Mouse (Mus musculus) kidney, adult 2 months (tissue): ENCODE results near the gene Mtif3. TPM values are rescaled to one million over a fixed set of nuclear protein-coding genes. Genes with fewer than 3 reads are reported as not detected.

Experiments used
- DNase-seq: peaks from one replicate; pipeline ENCODE4 v3.0.0; 2021
- H3K27ac ChIP-seq: fragments of 200-500 bp; 2 replicates; pipeline ENCODE4 v1.5.1; 2012; ENCODE audit warnings: low read depth, low read length, control low read depth, inconsistent platforms; ENCODE audit not compliant: insufficient read depth
- H3K27me3 ChIP-seq: fragments of 200-500 bp; replicated peaks from 2 replicates; pipeline ENCODE4 v1.6.1; 2012; ENCODE audit warnings: mild to moderate bottlenecking, moderate library complexity, low read length, inconsistent platforms; ENCODE audit not compliant: control insufficient read depth, insufficient read depth
- H3K36me3 ChIP-seq: fragments of 200-500 bp; 2 replicates; pipeline ENCODE4 v1.6.1; 2012; ENCODE audit warnings: mild to moderate bottlenecking, moderate library complexity, low read length, inconsistent platforms; ENCODE audit not compliant: control insufficient read depth, insufficient read depth
- H3K4me1 ChIP-seq: fragments of 200-500 bp; 2 replicates; pipeline ENCODE4 v1.6.1; 2011; ENCODE audit warnings: low read length; ENCODE audit not compliant: control insufficient read depth, insufficient read depth
- H3K4me3 ChIP-seq: fragments of 200-500 bp; 2 replicates; pipeline ENCODE4 v1.5.1; 2011; ENCODE audit warnings: mild to moderate bottlenecking, low read depth, low read length, control low read depth; ENCODE audit not compliant: insufficient read depth
- CTCF ChIP-seq: fragments of 200-500 bp; conservative IDR thresholded peaks from 2 replicates; pipeline ENCODE4 v1.5.1; 2011; ENCODE audit warnings: low read depth, mild to moderate bottlenecking, control low read depth, low read length, moderate library complexity, mixed read lengths; ENCODE audit not compliant: insufficient read depth, insufficient read length
- POLR2A ChIP-seq: fragments of 200-500 bp; IDR thresholded peaks from one replicate; pipeline ENCODE4 v1.6.1; 2011; ENCODE audit warnings: low read depth, low read length, control low read depth
- WGBS: fragments of 180-500 bp; shearing (Covaris S2); methylation state at CpG from one replicate; pipeline ENCODE4 v1.1.7; 2018; 5-methylcytosine and 5-hydroxymethylcytosine counted together
- polyA plus RNA-seq: library from polyadenylated mRNA; depleted of rRNA; stranded (reverse); fragments of >200 nt; gene quantifications from 2 replicates; pipeline ENCODE4 v1.2.3, GENCODE M21; 2012

The Mtif3 gene
- polyA plus RNA-seq, 1 experiment = 27.7 TPM

GRCm38 (mm10) chr5:146993509-146993908, 29.9 kb upstream of the Mtif3 start:
- no peak overlapping the region for H3K4me3 ChIP-seq
- H3K27me3 ChIP-seq = no peaks in the 10 kb centered on the region
- H3K27ac ChIP-seq = no peak overlapping the region
- no peaks in the 10 kb centered on the region for H3K4me1 ChIP-seq
- peak; percentile 59 for DNase-seq
- no peaks in the 10 kb centered on the region for H3K36me3 ChIP-seq
- 58% methylated on average over 8 of the region's 8 CpGs for whole genome bisulfite sequencing
- TF ChIP-seq CTCF (no peak), POLR2A (no peak)

- H3K27ac ChIP-seq = no peak overlapping the region
- no peaks in the 10 kb centered on the region for H3K36me3 ChIP-seq
- H3K4me3 ChIP-seq = no peak overlapping the region
- no peaks in the 10 kb centered on the region for H3K27me3 ChIP-seq
- H3K4me1 ChIP-seq = no peaks in the 10 kb centered on the region
- TF ChIP-seq CTCF (no peak), POLR2A (no peak)
- WGBS = 50% methylated on average over 5 of the region's 5 CpGs
- no peak for DNase-seq
These were observed 25.5 kb upstream of the Mtif3 start for GRCm38 (mm10) chr5:146989051-146989450.

- H3K4me3 ChIP-seq = no peak overlapping the region
- TF ChIP-seq POLR2A (no peak), CTCF (no peak)
- no peaks in the 10 kb centered on the region for H3K27me3 ChIP-seq
- 87% methylated on average over 10 of the region's 10 CpGs for WGBS
- H3K27ac ChIP-seq = no peak overlapping the region
- no peaks in the 10 kb centered on the region for H3K36me3 ChIP-seq
- H3K4me1 ChIP-seq = no peaks in the 10 kb centered on the region
- no peak for DNase-seq
These were observed 24.0 kb upstream of the Mtif3 start for GRCm38 (mm10) chr5:146987588-146987987.

GRCm38 (mm10) chr5:146985725-146986433, 22.3 kb upstream of the Mtif3 start:
- TF ChIP-seq POLR2A (no peak), CTCF (no peak)
- Histone ChIP-seq H3K36me3 (no peaks in the 10 kb centered on the region), H3K4me3 (no peak overlapping the region), H3K27ac (no peak overlapping the region), H3K27me3 (no peaks in the 10 kb centered on the region), H3K4me1 (peaks cover 9% of the 10 kb centered on the region; the same call in 1 of the 2 replicates)
- 67% methylated on average over 21 of the region's 21 CpGs for WGBS
- no peak for DNase-seq

- TF ChIP-seq CTCF (peak; percentile 93), POLR2A (no peak)
- peaks cover 10% of the 10 kb centered on the region; the same call in 1 of the 2 replicates for H3K4me1 ChIP-seq
- no peak overlapping the region for H3K27ac ChIP-seq
- WGBS = 4% methylated on average over 8 of the region's 8 CpGs
- no peaks in the 10 kb centered on the region for H3K27me3 ChIP-seq
- H3K4me3 ChIP-seq = no peak overlapping the region
- no peaks in the 10 kb centered on the region for H3K36me3 ChIP-seq
- peak; percentile 71 for DNase-seq
These were observed 19.6 kb upstream of the Mtif3 start for GRCm38 (mm10) chr5:146983216-146983615.

- no peak for TF ChIP-seq CTCF
- no peak for TF ChIP-seq POLR2A
- peak; percentile 91 for DNase-seq
- WGBS = 59% methylated on average over 6 of the region's 6 CpGs
- no peak overlapping the region for H3K4me3 ChIP-seq
- no peaks in the 10 kb centered on the region for H3K27me3 ChIP-seq
- H3K27ac ChIP-seq = peak overlapping the region; percentile 26; the same call in 1 of the 2 replicates
- H3K4me1 ChIP-seq = peaks cover 10% of the 10 kb centered on the region; the same call in 1 of the 2 replicates
- H3K36me3 ChIP-seq = no peaks in the 10 kb centered on the region
These were observed 17.8 kb upstream of the Mtif3 start for GRCm38 (mm10) chr5:146981376-146981775.

GRCm38 (mm10) chr5:146974781-146975123, 11.2 kb upstream of the Mtif3 start:
- H3K36me3 ChIP-seq = no peaks in the 10 kb centered on the region
- DNase-seq = peak; percentile 81
- TF ChIP-seq POLR2A (no peak), CTCF (no peak)
- H3K27ac ChIP-seq = peak overlapping the region; percentile 87
- peaks cover 5% of the 10 kb centered on the region; the same call in 1 of the 2 replicates for H3K4me1 ChIP-seq
- H3K27me3 ChIP-seq = no peaks in the 10 kb centered on the region
- no peak overlapping the region for H3K4me3 ChIP-seq
- WGBS = 20% methylated on average over 13 of the region's 13 CpGs
